Mouse (Mus musculus): ENCODE results near the gene Adamtsl5.

DNA sequence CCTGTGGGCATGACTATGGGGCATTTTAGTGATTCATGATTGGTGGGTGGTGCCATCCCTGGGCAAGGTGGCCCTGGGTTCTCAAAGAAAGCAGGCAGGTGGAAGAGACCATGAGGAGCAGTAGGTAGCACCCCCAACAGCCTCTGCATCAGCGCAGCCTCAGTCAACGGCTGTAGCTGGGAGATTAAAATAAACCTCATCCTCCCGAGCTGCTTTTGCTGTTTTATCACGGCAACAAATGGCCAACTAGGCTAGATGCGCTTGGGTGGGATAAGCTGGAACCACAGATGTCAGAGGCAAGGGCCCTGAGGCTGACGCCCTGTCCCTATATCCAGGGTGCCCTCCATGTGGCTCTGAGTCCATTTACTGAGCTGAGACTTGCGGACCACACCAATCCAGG, 36.5 kb upstream of the Adamtsl5 start:
- TF ChIP-seq EP300 (IDR thresholded peaks at IDR 0.05; ENCODE audit: low read depth) (peak; percentile 68), CTCF (IDR thresholded peaks at IDR 0.05; ENCODE audit: low read depth) (no peak)

All from liver, postnatal 0 days (tissue).